Mouse (Mus musculus) MEL (cell line): Measurements from ENCODE around the gene Rnf185. TPM values are rescaled to one million over a fixed set of nuclear protein-coding genes. Genes with fewer than 3 reads are reported as not detected.
A peak's percentile ranks its signal among the peaks of the same experiment; 100 is the strongest.

Experiments used
- DNase-seq: peaks from one replicate; pipeline ENCODE4 v3.0.0; 2011; ENCODE audit warnings: low read depth, low spot score
- H3K27ac ChIP-seq: 2 replicates; pipeline ENCODE4 v1.5.1; 2012; ENCODE audit warnings: low read depth, mild to moderate bottlenecking, control low read depth, low read length, moderate library complexity; ENCODE audit not compliant: control insufficient read depth
- H3K27me3 ChIP-seq, 2 experiments: fragments of 150-350 bp in 1 of 2; sonication (generic) in 1 of 2; 2 replicates each; pipeline ENCODE4 v1.6.1; 2012; ENCODE audit warnings: low read length in 2 of 2, mild to moderate bottlenecking in 2 of 2, improper control_type of control experiment in 1 of 2, moderate library complexity in 1 of 2; ENCODE audit not compliant: insufficient read depth in 2 of 2, control insufficient read depth in 1 of 2
- H3K36me3 ChIP-seq, 2 experiments: 2 replicates each; pipeline ENCODE4 v1.6.1; 2012 to 2014; ENCODE audit warnings: low read length in 2 of 2, improper control_type of control experiment in 1 of 2, inconsistent platforms in 1 of 2, mild to moderate bottlenecking in 1 of 2; ENCODE audit not compliant: insufficient read depth in 2 of 2, control insufficient read depth in 1 of 2
- H3K4me1 ChIP-seq, 2 experiments: fragments of 150-350 bp in 1 of 2; sonication (generic) in 1 of 2; 2 replicates each; pipeline ENCODE4 v1.6.1; 2012; ENCODE audit warnings: low read length in 2 of 2, improper control_type of control experiment in 1 of 2, mild to moderate bottlenecking in 1 of 2; ENCODE audit not compliant: insufficient read depth in 2 of 2, control insufficient read depth in 1 of 2
- H3K4me3 ChIP-seq, 2 experiments: fragments of 150-350 bp in 1 of 2; sonication (generic) in 1 of 2; 2 replicates each; pipeline ENCODE4 v1.5.1; 2012; ENCODE audit warnings: low read depth in 2 of 2, low read length in 2 of 2, mild to moderate bottlenecking in 2 of 2, moderate library complexity in 2 of 2, control low read depth in 1 of 2, improper control_type of control experiment in 1 of 2; ENCODE audit not compliant: control insufficient read depth in 1 of 2, insufficient read depth in 1 of 2
- H3K79me2 ChIP-seq: 2 replicates; pipeline ENCODE4 v1.6.1; 2012; ENCODE audit warnings: mild to moderate bottlenecking, low read length, moderate library complexity; ENCODE audit not compliant: control insufficient read depth, poor library complexity, insufficient read depth
- H3K9ac ChIP-seq: 2 replicates; pipeline ENCODE4 v1.6.1; 2012; ENCODE audit warnings: low read depth, mild to moderate bottlenecking, control low read depth, low read length, moderate library complexity; ENCODE audit not compliant: control insufficient read depth, poor library complexity, severe bottlenecking
- H3K9me3 ChIP-seq: fragments of 150-350 bp; sonication (generic); replicated peaks from 2 replicates; pipeline ENCODE4 v1.6.1; 2012; ENCODE audit warnings: mild to moderate bottlenecking, low read length, improper control_type of control experiment, moderate library complexity; ENCODE audit not compliant: insufficient read depth
- BHLHE40 ChIP-seq: IDR thresholded peaks from 2 replicates; pipeline ENCODE4 v1.6.1; 2012; ENCODE audit warnings: low read depth, mild to moderate bottlenecking, inconsistent platforms, low read length, improper control_type of control experiment, borderline replicate concordance
- CTCF ChIP-seq, 3 experiments: IDR thresholded peaks in 2 of 3; conservative IDR thresholded peaks in 1 of 3; 2 replicates each; pipeline ENCODE4 v1.5.1; 2011 to 2012; ENCODE audit warnings: low read length in 3 of 3, low read depth in 2 of 3, mild to moderate bottlenecking in 2 of 3, improper control_type of control experiment in 1 of 3, inconsistent platforms in 1 of 3, mixed read lengths in 1 of 3, moderate library complexity in 1 of 3; ENCODE audit not compliant: control insufficient read depth in 1 of 3, insufficient read depth in 1 of 3, poor library complexity in 1 of 3, severe bottlenecking in 1 of 3
- E2F4 ChIP-seq: IDR thresholded peaks from 2 replicates; pipeline ENCODE4 v1.6.1; 2011; ENCODE audit warnings: low read depth, low read length, improper control_type of control experiment, borderline replicate concordance
- EP300 ChIP-seq, 2 experiments: IDR thresholded peaks; 2 replicates each; pipeline ENCODE4 v1.6.1; 2011; ENCODE audit warnings: improper control_type of control experiment in 2 of 2, low read length in 2 of 2, low read depth in 1 of 2, mild to moderate bottlenecking in 1 of 2
- ETS1 ChIP-seq: IDR thresholded peaks from 2 replicates; pipeline ENCODE4 v1.6.1; 2012; ENCODE audit warnings: low read depth, mild to moderate bottlenecking, inconsistent platforms, low read length, improper control_type of control experiment, moderate library complexity
- GABPA ChIP-seq: IDR thresholded peaks from 2 replicates; pipeline ENCODE4 v1.6.1; 2012; ENCODE audit warnings: low read depth, mild to moderate bottlenecking, inconsistent platforms, low read length, improper control_type of control experiment, moderate library complexity
- GATA1 ChIP-seq: IDR thresholded peaks from 2 replicates; pipeline ENCODE4 v1.6.1; 2011; ENCODE audit warnings: low read depth, low read length, improper control_type of control experiment
- HCFC1 ChIP-seq: IDR thresholded peaks from 2 replicates; pipeline ENCODE4 v1.6.1; 2012; ENCODE audit warnings: low read depth, mild to moderate bottlenecking, inconsistent platforms, low read length, improper control_type of control experiment, moderate library complexity
- KAT2A ChIP-seq: conservative IDR thresholded peaks from 2 replicates; pipeline ENCODE4 v1.6.1; 2012; ENCODE audit warnings: low read depth, low read length, improper control_type of control experiment, inconsistent platforms
- MAX ChIP-seq: IDR thresholded peaks from 2 replicates; pipeline ENCODE4 v1.6.1; 2011; ENCODE audit warnings: low read length, improper control_type of control experiment
- MAZ ChIP-seq: IDR thresholded peaks from 2 replicates; pipeline ENCODE4 v1.6.1; 2012; ENCODE audit warnings: low read depth, mild to moderate bottlenecking, inconsistent platforms, low read length, improper control_type of control experiment
- MEF2A ChIP-seq: IDR thresholded peaks from 2 replicates; pipeline ENCODE4 v1.6.1; 2014; ENCODE audit warnings: low read depth, mild to moderate bottlenecking, inconsistent platforms, low read length, improper control_type of control experiment; ENCODE audit not compliant: poor library complexity, insufficient replicate concordance, severe bottlenecking; ENCODE audit errors: extremely low read depth
- MYB ChIP-seq: IDR thresholded peaks from 2 replicates; pipeline ENCODE4 v1.6.1; 2011; ENCODE audit warnings: mild to moderate bottlenecking, low read depth, low read length, improper control_type of control experiment
- MYC ChIP-seq: IDR thresholded peaks from 2 replicates; pipeline ENCODE4 v1.6.1; 2011; ENCODE audit warnings: low read depth, mild to moderate bottlenecking, low read length, improper control_type of control experiment, moderate library complexity
- POLR2A ChIP-seq, 2 experiments: IDR thresholded peaks; 2 replicates each; pipeline ENCODE4 v1.6.1; 2011 to 2012; ENCODE audit warnings: low read length in 2 of 2, mild to moderate bottlenecking in 2 of 2, control low read depth in 1 of 2, improper control_type of control experiment in 1 of 2, low read depth in 1 of 2, moderate library complexity in 1 of 2; ENCODE audit not compliant: control insufficient read depth in 1 of 2, insufficient read depth in 1 of 2, poor library complexity in 1 of 2
- POLR2AphosphoS5 ChIP-seq: IDR thresholded peaks from 2 replicates; pipeline ENCODE4 v1.6.1; 2012; ENCODE audit warnings: low read depth, borderline replicate concordance, mild to moderate bottlenecking, inconsistent platforms, low read length, moderate library complexity, mixed read lengths
- RAD21 ChIP-seq: IDR thresholded peaks from 2 replicates; pipeline ENCODE4 v1.6.1; 2011; ENCODE audit warnings: mild to moderate bottlenecking, low read depth, low read length, improper control_type of control experiment
- RCOR1 ChIP-seq: IDR thresholded peaks from 2 replicates; pipeline ENCODE4 v1.6.1; 2012; ENCODE audit warnings: low read depth, mild to moderate bottlenecking, inconsistent platforms, low read length, improper control_type of control experiment
- SIN3A ChIP-seq: IDR thresholded peaks from 2 replicates; pipeline ENCODE4 v1.6.1; 2012; ENCODE audit warnings: low read length, improper control_type of control experiment, inconsistent platforms
- SMC3 ChIP-seq: IDR thresholded peaks from 2 replicates; pipeline ENCODE4 v1.6.1; 2011; ENCODE audit warnings: low read depth, low read length, improper control_type of control experiment
- TAL1 ChIP-seq: IDR thresholded peaks from 2 replicates; pipeline ENCODE4 v1.6.1; 2012; ENCODE audit warnings: mild to moderate bottlenecking, inconsistent platforms, low read length, moderate library complexity, mixed read lengths
- TBP ChIP-seq: IDR thresholded peaks from 2 replicates; pipeline ENCODE4 v1.8.0; 2011; ENCODE audit warnings: low read depth, low read length, improper control_type of control experiment
- TCF12 ChIP-seq: IDR thresholded peaks from 2 replicates; pipeline ENCODE4 v1.6.1; 2014; ENCODE audit warnings: low read depth, mild to moderate bottlenecking, inconsistent platforms, low read length, improper control_type of control experiment, moderate library complexity
- UBTF ChIP-seq: IDR thresholded peaks from 2 replicates; pipeline ENCODE4 v1.6.1; 2012; ENCODE audit warnings: low read depth, mild to moderate bottlenecking, inconsistent platforms, low read length, improper control_type of control experiment, moderate library complexity, borderline replicate concordance; ENCODE audit not compliant: insufficient read depth
- USF1 ChIP-seq: IDR thresholded peaks from 2 replicates; pipeline ENCODE4 v1.6.1; 2014; ENCODE audit warnings: low read depth, mild to moderate bottlenecking, inconsistent platforms, low read length, improper control_type of control experiment, moderate library complexity
- USF2 ChIP-seq, 2 experiments: IDR thresholded peaks; 2 replicates each; pipeline ENCODE4 v1.6.1; 2011 to 2012; ENCODE audit warnings: improper control_type of control experiment in 2 of 2, low read length in 2 of 2, borderline replicate concordance in 1 of 2, inconsistent platforms in 1 of 2, low read depth in 1 of 2, mild to moderate bottlenecking in 1 of 2; ENCODE audit not compliant: insufficient read depth in 1 of 2
- ZC3H11A ChIP-seq: IDR thresholded peaks from 2 replicates; pipeline ENCODE4 v1.6.1; 2012; ENCODE audit warnings: low read depth, mild to moderate bottlenecking, inconsistent platforms, low read length, improper control_type of control experiment
- ZKSCAN1 ChIP-seq: IDR thresholded peaks from 2 replicates; pipeline ENCODE4 v1.6.1; 2012; ENCODE audit warnings: low read depth, mild to moderate bottlenecking, inconsistent platforms, low read length, improper control_type of control experiment, moderate library complexity
- ZMIZ1 ChIP-seq: IDR thresholded peaks from 2 replicates; pipeline ENCODE4 v1.6.1; 2012; ENCODE audit warnings: low read depth, mild to moderate bottlenecking, inconsistent platforms, low read length, improper control_type of control experiment, moderate library complexity
- polyA plus RNA-seq, 2 experiments: library from polyadenylated mRNA; stranded (reverse) in 1 of 2; unstranded in 1 of 2; fragments of >175 nt in 1 of 2; fragments of >200 nt in 1 of 2; gene quantifications; 2 replicates each; pipeline versions ENCODE4 v1.2.1 to v1.2.4; 2012; ENCODE audit warnings: low replicate concordance in 2 of 2, low read depth in 1 of 2; ENCODE audit not compliant: insufficient read length in 2 of 2, insufficient read depth in 1 of 2, missing spikeins in 1 of 2
- total RNA-seq: library from RNA; depleted of rRNA; stranded (reverse); fragments of 300-350 nt; gene quantifications from 2 replicates; pipeline ENCODE4 v1.2.3, GENCODE M21; 2012

Rnf185 gene
- total and polyA plus RNA-seq, 3 experiments, result 9.9 to 13.8 TPM; not detected in 1

DNA sequence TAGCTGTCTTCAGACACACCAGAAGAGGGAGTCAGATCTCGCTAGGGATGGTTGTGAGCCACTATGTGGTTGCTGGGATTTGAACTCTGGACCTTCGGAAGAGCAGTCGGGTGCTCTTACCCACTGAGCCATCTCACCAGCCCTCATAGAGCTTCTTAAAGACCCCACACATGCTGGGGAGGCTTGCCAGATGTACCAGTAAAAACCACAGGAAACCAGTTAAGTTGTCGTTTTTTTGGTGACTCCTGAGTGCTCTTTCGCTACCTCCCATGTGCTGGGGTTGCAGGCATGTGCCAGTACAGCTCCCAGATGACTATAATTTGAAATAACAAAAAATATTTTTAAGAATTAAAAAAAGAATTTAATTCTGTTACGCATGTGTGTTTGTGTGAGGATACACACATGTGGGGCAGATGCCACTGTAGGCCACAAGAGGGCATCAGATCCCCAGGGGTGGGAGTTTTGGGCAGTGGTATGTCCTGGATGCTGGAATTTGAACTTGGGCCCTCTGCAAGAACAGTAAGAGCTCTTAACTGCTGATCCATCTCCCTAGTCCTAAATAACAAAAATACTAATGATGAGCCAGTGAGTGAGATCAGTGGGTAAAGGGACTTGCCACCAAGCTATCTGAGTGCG lies 22.4 kb upstream of the Rnf185 start:
- H3K4me1 ChIP-seq, result no peaks in the 10 kb centered on the region
- H3K79me2 ChIP-seq, result no peaks in the 10 kb centered on the region
- H3K27ac ChIP-seq, result no peak overlapping the region
- no peak overlapping the region for H3K4me3 ChIP-seq
- no peaks in the 10 kb centered on the region for H3K27me3 ChIP-seq
- no peak overlapping the region for H3K9ac ChIP-seq
- no peaks in the 10 kb centered on the region for H3K36me3 ChIP-seq
- peak; percentile 64 for DNase-seq
- H3K9me3 ChIP-seq, result no peaks in the 10 kb centered on the region
- TF ChIP-seq RAD21, result peak; percentile 91
- TF ChIP-seq ZC3H11A, result peak; percentile 81
- TF ChIP-seq CTCF (IDR thresholded peaks at IDR 0.05 in 2 of 3, conservative IDR thresholded peaks at IDR 0.05 in 1 of 3; ENCODE audit: control insufficient read depth in 1 of 3, insufficient read depth in 1 of 3, low read depth in 2 of 3, low read length in 3 of 3, poor library complexity in 1 of 3, severe bottlenecking in 1 of 3), result peak; percentile 84 to 93 (median 85)
- no peak for TF ChIP-seq GATA1
- TF ChIP-seq SMC3, result peak; percentile 90
- TF ChIP-seq, all 39 proteins: peak for 4

DNA sequence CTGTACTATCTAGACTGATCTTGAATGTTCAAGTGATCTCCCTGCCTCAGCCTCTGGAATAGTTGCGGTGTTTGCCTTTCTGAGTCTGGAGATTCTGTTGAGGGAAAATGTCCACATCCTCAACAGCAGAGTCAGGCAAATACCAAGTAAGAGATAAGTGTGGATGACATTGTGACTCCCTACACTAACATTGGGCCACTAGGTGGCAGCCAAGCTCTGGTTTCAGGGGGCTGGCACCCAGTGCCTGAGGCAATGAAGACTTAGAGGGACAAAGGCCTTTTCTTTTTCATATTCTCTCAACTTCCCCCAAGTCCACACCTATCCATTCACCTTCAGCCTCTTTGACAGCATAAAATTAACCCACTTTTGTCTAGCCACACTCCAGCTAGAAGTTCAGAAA lies 20.3 kb upstream of the Rnf185 start:
- H3K4me1 ChIP-seq, result no peaks in the 10 kb centered on the region
- no peaks in the 10 kb centered on the region for H3K9me3 ChIP-seq
- no peaks in the 10 kb centered on the region for H3K79me2 ChIP-seq
- DNase-seq, result peak; percentile 92
- no peak overlapping the region for H3K27ac ChIP-seq
- H3K9ac ChIP-seq, result no peak overlapping the region
- no peaks in the 10 kb centered on the region; a peak in 1 of 4 replicates for H3K27me3 ChIP-seq
- H3K36me3 ChIP-seq, result no peaks in the 10 kb centered on the region
- no peak overlapping the region for H3K4me3 ChIP-seq
- TF ChIP-seq ZKSCAN1 (no peak), USF2 (IDR thresholded peaks at IDR 0.05; ENCODE audit: borderline replicate concordance in 1 of 2, insufficient read depth in 1 of 2, low read depth in 1 of 2, low read length in 2 of 2) (no peak), MAX (no peak), POLR2A (IDR thresholded peaks at IDR 0.05; ENCODE audit: control insufficient read depth in 1 of 2, insufficient read depth in 1 of 2, low read depth in 1 of 2, low read length in 2 of 2, poor library complexity in 1 of 2) (no peak), MEF2A (no peak), EP300 (IDR thresholded peaks at IDR 0.05; ENCODE audit: low read depth in 1 of 2, low read length in 2 of 2) (no peak; a peak in 1 of 4 replicates), TCF12 (peak; percentile 41; the same call in 1 of the 2 replicates), ETS1 (no peak), MYC (no peak), BHLHE40 (no peak; the same call in 1 of the 2 replicates), USF1 (no peak), SMC3 (peak; percentile 99), HCFC1 (no peak), ZMIZ1 (no peak), MAZ (no peak), CTCF (IDR thresholded peaks at IDR 0.05 in 2 of 3, conservative IDR thresholded peaks at IDR 0.05 in 1 of 3; ENCODE audit: control insufficient read depth in 1 of 3, insufficient read depth in 1 of 3, low read depth in 2 of 3, low read length in 3 of 3, poor library complexity in 1 of 3, severe bottlenecking in 1 of 3) (peak; percentile 90 to 100 (median 97)), KAT2A (no peak), ZC3H11A (peak; percentile 97), UBTF (no peak), SIN3A (peak; percentile 77; the same call in 1 of the 2 replicates), POLR2AphosphoS5 (no peak), MYB (no peak), E2F4 (no peak), TAL1 (no peak), RCOR1 (0 out of 2 replicates have a peak, but pooled peaks have one; percentile 18), GABPA (no peak), TBP (no peak), RAD21 (no peak; the same call in none of the 2 replicates)
